Mouse (Mus musculus) pancreas, adult 10 weeks (tissue): ENCODE measurements around the gene Smg1. TPM values are rescaled to one million over a fixed set of nuclear protein-coding genes. Genes with fewer than 3 reads are reported as not detected.

Experiments
- polyA plus RNA-seq: library from polyadenylated mRNA; stranded (reverse); fragments of 350-450 nt; fragmentation: Illumina TruSeq; extraction: RNeasy Lipid Tissue Mini Kit (QIAGEN cat#74804); gene quantifications from one replicate; pipeline ENCODE4 v1.2.3, GENCODE M21; 2015; ENCODE audit warnings: low read depth, low replicate concordance; ENCODE audit not compliant: insufficient read depth

Smg1 gene
- polyA plus RNA-seq, result 10.9 TPM

DNA sequence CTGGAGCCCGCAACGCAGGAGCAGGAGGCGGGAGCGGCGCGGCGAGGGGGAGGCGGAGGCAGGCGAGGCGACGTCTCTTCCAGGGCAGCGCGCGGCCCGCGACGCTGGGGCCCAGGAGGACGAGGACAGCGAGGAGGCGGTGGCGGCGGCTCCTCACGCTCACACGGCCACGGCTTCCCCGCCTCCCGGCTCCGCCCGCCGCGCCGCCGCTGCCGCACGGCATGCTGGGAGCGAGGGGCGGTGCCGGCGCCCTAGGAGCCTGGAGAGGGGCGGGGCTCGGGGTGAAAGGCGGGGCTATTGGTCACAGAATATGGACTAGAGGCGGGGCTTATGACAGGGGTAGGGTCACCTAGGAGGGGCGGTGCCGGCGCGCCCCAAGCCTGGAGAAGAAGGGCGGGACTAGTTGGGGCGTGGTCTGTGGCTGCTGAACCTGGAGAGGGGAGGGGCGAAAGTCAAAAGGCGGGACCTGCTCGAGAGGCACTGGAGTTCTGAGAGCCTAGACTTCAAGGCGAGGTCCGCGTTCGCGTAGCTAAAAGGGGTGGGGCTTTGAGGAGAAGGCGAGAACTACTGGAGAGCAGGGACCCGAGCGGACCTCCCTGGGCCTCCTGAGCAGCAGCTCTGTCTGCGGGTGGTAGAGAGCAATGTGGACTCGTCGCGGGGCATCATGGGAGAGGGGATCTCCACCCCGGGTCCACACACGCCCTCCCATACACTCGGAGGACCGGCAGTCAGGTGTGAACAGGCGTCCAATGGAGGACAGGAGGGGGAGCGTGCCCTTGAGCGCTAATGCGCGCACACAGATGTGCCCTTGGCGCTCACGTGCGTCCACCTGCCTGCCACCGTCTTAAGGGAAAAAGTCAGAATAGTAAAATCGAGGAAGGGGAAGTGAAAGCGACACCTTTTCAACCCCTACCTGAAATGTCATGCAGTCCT, at the start of gene Smg1:
TSS of gene Smg1 (minus strand) at position 218 of the 933 bp plus-strand sequence.

DNA sequence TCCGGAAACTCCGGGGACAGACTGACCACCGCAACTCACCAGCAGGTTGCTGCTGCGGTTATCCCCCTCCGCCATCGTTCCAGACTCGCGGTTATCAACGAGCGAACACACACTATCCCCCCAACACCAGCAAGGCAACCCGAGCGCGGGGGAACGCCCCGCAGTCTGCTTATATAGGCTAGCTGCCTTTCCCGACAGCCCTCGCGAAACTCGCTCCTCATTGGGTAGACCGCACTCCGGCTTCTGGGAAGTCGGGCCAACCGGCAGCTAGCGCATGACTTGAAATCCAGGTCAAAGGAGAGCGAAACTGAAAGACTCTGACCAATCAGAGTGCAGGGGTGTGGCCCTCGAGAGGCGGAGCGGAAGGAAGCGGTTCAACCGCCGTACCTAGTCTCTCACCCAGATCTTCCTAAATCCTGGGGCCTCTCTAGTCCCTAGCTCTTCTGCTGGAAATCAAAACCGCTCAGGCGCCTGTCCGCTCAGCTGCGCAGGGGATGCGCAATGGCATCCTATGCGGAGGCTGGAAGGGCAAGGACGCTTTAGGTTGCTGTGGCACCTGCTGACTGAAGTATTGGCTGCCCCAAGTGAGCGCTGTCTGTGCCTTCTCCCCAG, 113.9 kb downstream of the Smg1 start, which contains the start of gene Arl6ip1:
TSS of gene Arl6ip1 (minus strand) at position 233 of the 612 bp plus-strand sequence.

DNA sequence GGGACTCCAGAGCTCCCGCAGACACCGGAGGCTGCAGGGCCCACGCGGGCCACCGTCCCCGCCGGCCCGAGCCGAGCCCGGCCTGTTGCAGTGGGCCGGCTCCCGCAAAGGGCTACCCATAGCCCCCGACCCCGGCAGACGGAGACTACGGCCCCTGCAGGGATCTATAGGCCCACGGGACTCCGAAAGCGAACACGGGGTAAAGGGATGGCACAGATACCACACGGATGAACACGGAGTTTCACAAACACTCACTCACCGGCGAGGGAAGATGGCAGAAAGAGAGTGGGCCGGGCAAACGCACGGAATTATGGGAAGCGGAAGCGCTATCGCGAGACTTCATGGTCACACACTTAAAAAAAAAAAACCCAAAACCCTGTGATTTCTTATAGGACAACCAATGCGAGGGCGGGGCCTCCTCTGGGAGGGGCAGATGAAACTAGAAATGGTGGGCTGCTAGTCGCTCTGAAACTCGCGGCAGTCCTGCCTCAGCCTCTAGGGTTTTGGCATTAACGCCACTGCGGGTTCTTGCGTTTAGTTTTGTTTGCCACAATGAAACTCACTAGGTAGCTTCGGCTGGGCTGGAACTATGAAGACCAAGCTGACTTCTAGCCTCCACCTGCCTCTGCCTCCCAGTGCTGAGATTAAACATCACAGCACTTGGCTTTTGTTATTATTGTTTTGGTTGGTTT, 127.4 kb downstream of the Smg1 start, which contains the start of gene Rps15a:
TSS of gene Rps15a (minus strand) at position 312 of the 692 bp plus-strand sequence.

Other genes starting within 250 kb of the Smg1 start
- 377 TPM for gene Rps15a, start 127.5 kb downstream of the Smg1 start, polyA plus RNA-seq
- gene Arl6ip1, start 114.0 kb downstream of the Smg1 start, polyA plus RNA-seq, result 23.6 TPM
- 0.63 TPM for gene Syt17, start 204.6 kb upstream of the Smg1 start, polyA plus RNA-seq
- gene Itpripl2, start 248.3 kb upstream of the Smg1 start, polyA plus RNA-seq, result 5.2 TPM